In the genomic region with DNA sequence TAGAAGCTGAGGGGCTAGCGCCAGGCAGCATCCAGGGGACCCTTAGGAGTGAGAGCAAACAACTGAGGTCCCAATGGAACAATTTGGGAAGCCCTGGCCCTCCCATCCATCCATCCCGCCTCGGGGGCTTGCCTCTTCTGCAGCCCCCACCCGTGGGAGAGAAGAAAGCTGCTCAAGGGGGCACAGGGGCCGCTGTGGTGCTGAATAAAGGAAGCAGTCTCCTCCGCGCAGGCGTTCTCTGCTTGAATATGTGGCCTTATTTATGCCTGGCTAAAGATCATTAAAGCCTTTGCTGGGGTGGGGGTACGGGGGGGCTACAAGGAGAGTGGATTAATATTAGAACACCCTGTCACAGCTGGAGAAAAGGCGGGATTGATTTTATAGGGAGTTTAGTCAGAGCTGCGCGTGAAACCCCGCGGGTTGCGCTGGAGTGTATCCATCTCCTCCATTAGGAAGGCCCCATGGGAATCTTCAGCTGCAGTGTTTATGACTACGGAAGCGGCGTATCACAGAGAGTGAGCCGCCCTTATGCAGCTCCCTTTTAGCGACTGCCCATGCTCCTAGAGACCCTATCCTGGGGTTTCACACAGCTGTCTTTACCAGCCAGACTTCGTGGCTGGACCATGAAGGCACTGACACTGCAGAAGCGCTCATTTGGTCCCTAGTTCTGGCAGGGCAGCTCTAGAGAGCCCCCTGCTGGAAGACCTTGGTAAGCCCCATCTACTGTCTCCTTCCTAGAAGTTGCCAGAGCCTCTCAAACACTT, we compare ENCODE assay signal across 8 mouse cellular contexts.
DNase-seq lines count a peak whose midpoint lies in the region; ATAC-seq and TF ChIP-seq lines count a peak whose summit lies in the region.

No protein-coding gene starts in this region.

- H3K9ac ChIP-seq in MEL (ENCODE audit: control insufficient read depth, low read depth, low read length, poor library complexity, severe bottlenecking): no peak overlapping the region
- H3K9ac ChIP-seq in forebrain, embryonic 16.5 days (replicated peaks; ENCODE audit: low read depth, low read length): peak overlapping the region; percentile 31
- no peak overlapping the region for H3K9ac ChIP-seq in liver, embryonic 14.5 days (replicated peaks)

- H3K27me3 ChIP-seq in MEL (ENCODE audit: control insufficient read depth in 1 of 2, insufficient read depth in 2 of 2, low read length in 2 of 2): no peaks in the 10 kb centered on the region
- H3K27me3 ChIP-seq in forebrain, embryonic 16.5 days (replicated peaks; ENCODE audit: control insufficient read depth, insufficient read depth, low read length): no peaks in the 10 kb centered on the region
- H3K27me3 ChIP-seq in liver, embryonic 14.5 days (ENCODE audit: control insufficient read depth, insufficient read depth, low read length): no peaks in the 10 kb centered on the region

- TF ChIP-seq RAD21 in MEL (IDR thresholded peaks at IDR 0.05; ENCODE audit: low read depth, low read length): no peak

- H3K9me3 ChIP-seq in MEL (replicated peaks; ENCODE audit: insufficient read depth, low read length): no peaks in the 10 kb centered on the region
- H3K9me3 ChIP-seq in forebrain, embryonic 16.5 days (ENCODE audit: control insufficient read depth, low read length): no peaks in the 10 kb centered on the region
- H3K9me3 ChIP-seq in liver, embryonic 14.5 days (ENCODE audit: control insufficient read depth, low read length): no peaks in the 10 kb centered on the region

- peak in 2 of 3 experiments; percentile 1 to 21; a peak in 3 of 6 replicates for TF ChIP-seq CTCF in MEL (IDR thresholded peaks at IDR 0.05 in 2 of 3, conservative IDR thresholded peaks at IDR 0.05 in 1 of 3; ENCODE audit: control insufficient read depth in 1 of 3, insufficient read depth in 1 of 3, low read depth in 2 of 3, low read length in 3 of 3, poor library complexity in 1 of 3, severe bottlenecking in 1 of 3)
- TF ChIP-seq CTCF in liver, embryonic 14.5 days (IDR thresholded peaks at IDR 0.05; ENCODE audit: low read depth): peak; percentile 70

- TF ChIP-seq POLR2A in MEL (IDR thresholded peaks at IDR 0.05; ENCODE audit: control insufficient read depth in 1 of 2, insufficient read depth in 1 of 2, low read depth in 1 of 2, low read length in 2 of 2, poor library complexity in 1 of 2): no peak

- 6% methylated on average over 22 of the region's 22 CpGs for WGBS in forebrain, embryonic 16.5 days
- WGBS in liver, embryonic 14.5 days (ENCODE audit: insufficient replicate concordance): 20% methylated on average over 22 of the region's 22 CpGs

- H3K36me3 ChIP-seq in MEL (ENCODE audit: control insufficient read depth in 1 of 2, insufficient read depth in 2 of 2, low read length in 2 of 2): no peaks in the 10 kb centered on the region
- H3K36me3 ChIP-seq in forebrain, embryonic 16.5 days (ENCODE audit: control insufficient read depth, insufficient read depth): no peaks in the 10 kb centered on the region
- H3K36me3 ChIP-seq in liver, embryonic 14.5 days (replicated peaks; ENCODE audit: control insufficient read depth, insufficient read depth, low read depth): no peaks in the 10 kb centered on the region

- no peak overlapping the region for H3K27ac ChIP-seq in MEL (ENCODE audit: control insufficient read depth, low read depth, low read length)
- no peak overlapping the region for H3K27ac ChIP-seq in forebrain, embryonic 16.5 days (ENCODE audit: low read length)
- H3K27ac ChIP-seq in liver, embryonic 14.5 days: no peak overlapping the region

- no peak for TF ChIP-seq EP300 in MEL (IDR thresholded peaks at IDR 0.05; ENCODE audit: low read depth in 1 of 2, low read length in 2 of 2)
- no peak for TF ChIP-seq EP300 in liver, embryonic 14.5 days (IDR thresholded peaks at IDR 0.05; ENCODE audit: low read depth)

- peak overlapping the region; percentile 57 for H3K4me2 ChIP-seq in forebrain, embryonic 16.5 days (ENCODE audit: low read length)
- no peak overlapping the region for H3K4me2 ChIP-seq in liver, embryonic 14.5 days (ENCODE audit: low read depth)

- no peaks in the 10 kb centered on the region for H3K79me2 ChIP-seq in MEL (ENCODE audit: control insufficient read depth, insufficient read depth, low read length, poor library complexity)

- ATAC-seq in forebrain, embryonic 16.5 days: peak; percentile 75
- no peak for ATAC-seq in liver, embryonic 14.5 days (ENCODE audit: insufficient read depth)

- DNase-seq in MEL (ENCODE audit: low read depth, low spot score): no peak
- peak; percentile 66 to 80 for DNase-seq in cerebellum, adult 18-20 months
- peak; percentile 74 for DNase-seq in heart, postnatal 4 days
- peak; percentile 69 to 89 for DNase-seq in layer of hippocampus, adult 18-20 months (ENCODE audit: low spot score in 2 of 2)
- DNase-seq in liver, embryonic 14.5 days (ENCODE audit: low read depth in 3 of 3, low spot score in 3 of 3): peak in 1 of 3 experiments; percentile 6
- peak; percentile 67 for DNase-seq in ovary, postnatal 14 days (ENCODE audit: low spot score)
- DNase-seq in yolk sac, embryonic 10.5 days (ENCODE audit: low spot score): peak; percentile 43

- H3K4me1 ChIP-seq in MEL (ENCODE audit: control insufficient read depth in 1 of 2, insufficient read depth in 2 of 2, low read length in 2 of 2): no peaks in the 10 kb centered on the region
- peaks cover 12% of the 10 kb centered on the region for H3K4me1 ChIP-seq in forebrain, embryonic 16.5 days (replicated peaks; ENCODE audit: control insufficient read depth, insufficient read depth, low read length)
- no peaks in the 10 kb centered on the region for H3K4me1 ChIP-seq in liver, embryonic 14.5 days (replicated peaks; ENCODE audit: control insufficient read depth in 2 of 2, insufficient read depth in 2 of 2, low read length in 1 of 2)

- no peak overlapping the region for H3K4me3 ChIP-seq in MEL (ENCODE audit: control insufficient read depth in 1 of 2, insufficient read depth in 1 of 2, low read depth in 2 of 2, low read length in 2 of 2)
- H3K4me3 ChIP-seq in forebrain, embryonic 16.5 days (replicated peaks; ENCODE audit: low read length): peak overlapping the region; percentile 37
- H3K4me3 ChIP-seq in liver, embryonic 14.5 days (ENCODE audit: insufficient read depth in 1 of 2, low read depth in 2 of 2, low read length in 2 of 2): no peak overlapping the region

TF ChIP-seq in MEL, 35 proteins besides CTCF, POLR2A, EP300 and RAD21:
- no peak for TF ChIP-seq NRF1 (IDR thresholded peaks at IDR 0.05; ENCODE audit: insufficient read depth, low read depth, low read length, poor library complexity, severe bottlenecking)
- no peak for TF ChIP-seq RCOR1 (IDR thresholded peaks at IDR 0.05; ENCODE audit: low read depth, low read length)
- no peak for TF ChIP-seq ETS1 (IDR thresholded peaks at IDR 0.05; ENCODE audit: low read depth, low read length)
- no peak for TF ChIP-seq TBP (IDR thresholded peaks at IDR 0.05; ENCODE audit: low read depth, low read length)
- TF ChIP-seq UBTF (IDR thresholded peaks at IDR 0.05; ENCODE audit: borderline replicate concordance, insufficient read depth, low read depth, low read length): no peak
- TF ChIP-seq BHLHE40 (IDR thresholded peaks at IDR 0.05; ENCODE audit: borderline replicate concordance, low read depth, low read length): no peak
- no peak for TF ChIP-seq POLR2AphosphoS2 (IDR thresholded peaks at IDR 0.05; ENCODE audit: low read length)
- TF ChIP-seq MYC (IDR thresholded peaks at IDR 0.05; ENCODE audit: low read depth, low read length): no peak
- no peak for TF ChIP-seq E2F4 (IDR thresholded peaks at IDR 0.05; ENCODE audit: borderline replicate concordance, low read depth, low read length)
- TF ChIP-seq GABPA (IDR thresholded peaks at IDR 0.05; ENCODE audit: low read depth, low read length): no peak
- no peak for TF ChIP-seq USF2 (IDR thresholded peaks at IDR 0.05; ENCODE audit: borderline replicate concordance in 1 of 2, insufficient read depth in 1 of 2, low read depth in 1 of 2, low read length in 2 of 2)
